Mouse (Mus musculus): Measurements from ENCODE around the gene Slc38a2.

GRCm38 (mm10) chr15:96744882-96745296 lies 45.4 kb upstream of the Slc38a2 start:
- TF ChIP-seq CTCF (conservative IDR thresholded peaks at IDR 0.05; ENCODE audit: low read length) (no peak), NANOG (IDR thresholded peaks at IDR 0.05; ENCODE audit: borderline replicate concordance, low read length) (no peak)
